Mouse (Mus musculus): ENCODE measurements around the gene Gm17359. TPM values are rescaled to one million over a fixed set of nuclear protein-coding genes. Genes with fewer than 3 reads are reported as not detected.

Gm17359 gene
- polyA plus RNA-seq, 1 experiment from 2014 or later = not detected

GRCm38 (mm10) chr3:79493064-79493463, 156.6 kb downstream of the Gm17359 start:
- no peaks in the 10 kb centered on the region for H3K9me3 ChIP-seq (replicated peaks)
- no peak overlapping the region for H3K9ac ChIP-seq
- H3K4me2 ChIP-seq = no peak overlapping the region
- H3K27ac ChIP-seq = no peak overlapping the region
- WGBS = 96% methylated on average over 10 of the region's 10 CpGs
- no peak for ATAC-seq
- H3K4me3 ChIP-seq = no peak overlapping the region
- H3K36me3 ChIP-seq (ENCODE audit: poor library complexity, severe bottlenecking) = peaks cover 62% of the 10 kb centered on the region
- no peaks in the 10 kb centered on the region for H3K4me1 ChIP-seq
- no peaks in the 10 kb centered on the region for H3K27me3 ChIP-seq

DNA sequence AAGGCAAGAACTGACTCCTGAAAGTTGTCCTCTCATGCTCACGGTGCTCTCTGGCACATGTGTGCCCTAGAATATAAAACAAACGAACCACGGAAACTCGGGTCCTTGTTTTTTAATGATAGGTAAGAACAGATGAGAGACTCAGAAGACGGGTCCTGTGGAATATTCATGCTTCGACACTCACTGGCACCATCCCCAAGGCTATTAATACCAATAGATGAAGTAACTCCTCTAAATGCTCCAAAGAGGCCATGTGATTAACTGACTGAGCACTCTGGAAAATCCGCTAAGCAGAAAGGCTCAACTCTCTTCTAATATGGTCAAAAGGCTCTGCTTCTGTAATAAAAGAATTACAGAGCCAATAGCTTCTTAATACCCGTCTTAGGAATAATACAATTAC, 157.6 kb downstream of the Gm17359 start:
- 78% methylated on average over 8 of the region's 8 CpGs for WGBS

DNA sequence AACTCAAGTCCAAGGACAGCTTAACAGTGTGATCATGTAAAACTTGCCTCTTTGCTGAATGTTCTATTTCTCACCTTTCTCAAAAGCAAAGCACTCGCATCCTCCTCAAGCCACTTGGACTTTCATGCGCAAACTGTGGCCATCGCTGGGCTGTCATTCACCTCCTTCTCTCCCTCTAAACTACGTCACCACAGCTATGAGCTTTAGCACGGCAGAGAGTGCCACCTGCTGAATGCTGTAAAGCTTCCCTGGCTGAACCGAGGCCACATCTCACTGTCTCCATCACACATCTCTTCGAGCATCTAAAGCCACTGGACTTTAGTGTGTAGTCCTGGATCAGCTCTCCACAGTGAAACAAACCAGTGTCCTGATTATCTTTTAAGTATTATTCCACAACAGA, 158.7 kb downstream of the Gm17359 start:
- 0 out of 2 replicates have a peak, but pooled peaks cover 1% of the 10 kb centered on the region for H3K4me1 ChIP-seq
- no peak overlapping the region for H3K4me3 ChIP-seq
- ATAC-seq = no peak
- H3K27me3 ChIP-seq = no peaks in the 10 kb centered on the region
- H3K4me2 ChIP-seq = no peak overlapping the region
- H3K36me3 ChIP-seq (ENCODE audit: poor library complexity, severe bottlenecking) = peaks cover 58% of the 10 kb centered on the region
- no peak overlapping the region for H3K9ac ChIP-seq
- no peaks in the 10 kb centered on the region for H3K9me3 ChIP-seq (replicated peaks)
- H3K27ac ChIP-seq = no peak overlapping the region
- WGBS = 76% methylated on average over 7 of the region's 7 CpGs

More for the DNA sequence above, 157.6 kb downstream of the Gm17359 start:
- no peak overlapping the region for H3K4me3 ChIP-seq
- H3K27me3 ChIP-seq = no peaks in the 10 kb centered on the region
- no peak overlapping the region for H3K4me2 ChIP-seq
- H3K9ac ChIP-seq = no peak overlapping the region
- H3K36me3 ChIP-seq (ENCODE audit: poor library complexity, severe bottlenecking) = peaks cover 56% of the 10 kb centered on the region
- H3K4me1 ChIP-seq = no peaks in the 10 kb centered on the region
- ATAC-seq = no peak
- H3K27ac ChIP-seq = no peak overlapping the region
- H3K9me3 ChIP-seq (replicated peaks) = no peaks in the 10 kb centered on the region

DNA sequence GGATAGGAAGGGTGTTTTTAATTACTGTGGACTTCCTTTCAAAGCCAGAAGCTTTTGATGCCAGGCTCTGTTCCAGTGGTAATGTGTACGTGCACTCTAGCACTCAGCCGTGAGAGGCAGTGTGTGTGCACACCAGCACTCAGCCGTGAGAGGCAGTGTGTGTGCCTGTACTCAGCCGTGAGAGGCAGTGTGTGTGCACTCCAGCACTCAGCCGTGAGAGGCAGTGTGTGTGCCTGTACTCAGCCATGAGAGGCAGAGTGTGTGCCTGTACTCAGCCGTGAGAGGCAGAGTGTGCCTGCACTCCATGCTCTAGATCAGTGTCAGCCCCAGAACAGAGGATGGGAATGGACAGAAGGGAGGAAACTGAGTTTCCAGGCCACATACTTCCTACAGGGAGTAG, 160.2 kb downstream of the Gm17359 start:
- 82% methylated on average over 6 of the region's 6 CpGs for WGBS
- no peaks in the 10 kb centered on the region for H3K9me3 ChIP-seq (replicated peaks)
- no peak overlapping the region for H3K9ac ChIP-seq
- no peak for ATAC-seq
- no peak overlapping the region for H3K27ac ChIP-seq
- H3K36me3 ChIP-seq (ENCODE audit: poor library complexity, severe bottlenecking) = peaks cover 50% of the 10 kb centered on the region
- no peaks in the 10 kb centered on the region for H3K27me3 ChIP-seq
- H3K4me1 ChIP-seq = peaks cover 5% of the 10 kb centered on the region; the same call in 1 of the 2 replicates
- H3K4me3 ChIP-seq = no peak overlapping the region
- H3K4me2 ChIP-seq = no peak overlapping the region

GRCm38 (mm10) chr3:79500279-79500678, 163.8 kb downstream of the Gm17359 start:
- ATAC-seq = peak; percentile 73
- H3K4me1 ChIP-seq = peaks cover 5% of the 10 kb centered on the region; the same call in 1 of the 2 replicates
- H3K27ac ChIP-seq = peak overlapping the region; percentile 21; the same call in 1 of the 2 replicates
- no peak overlapping the region for H3K4me3 ChIP-seq
- no peaks in the 10 kb centered on the region for H3K9me3 ChIP-seq (replicated peaks)
- H3K4me2 ChIP-seq = 0 out of 2 replicates have a peak overlapping the region, but pooled peaks have one; percentile 1
- no peaks in the 10 kb centered on the region for H3K27me3 ChIP-seq
- WGBS = 16% methylated on average over 10 of the region's 10 CpGs
- peaks cover 32% of the 10 kb centered on the region for H3K36me3 ChIP-seq (ENCODE audit: poor library complexity, severe bottlenecking)
- no peak overlapping the region for H3K9ac ChIP-seq

- Histone ChIP-seq H3K9me3 (replicated peaks) (no peaks in the 10 kb centered on the region), H3K9ac (no peak overlapping the region), H3K27ac (no peak overlapping the region), H3K4me1 (peaks cover 5% of the 10 kb centered on the region; the same call in 1 of the 2 replicates), H3K27me3 (no peaks in the 10 kb centered on the region), H3K4me2 (no peak overlapping the region), H3K4me3 (no peak overlapping the region), H3K36me3 (ENCODE audit: poor library complexity, severe bottlenecking) (peaks cover 33% of the 10 kb centered on the region)
- 69% methylated on average over 2 of the region's 2 CpGs for WGBS
- ATAC-seq = no peak
These were observed 164.8 kb downstream of the Gm17359 start for GRCm38 (mm10) chr3:79501166-79501728.

Other genes starting within 250 kb of the Gm17359 start
- 7.5 and 7.7 TPM in 2 replicates for gene Rapgef2, start 50.1 kb upstream of the Gm17359 start, polyA plus RNA-seq (2015; fragmentation: Nextera tagmentation; extraction: Ambion mirVana)
- 3.4 and 4.4 TPM in 2 replicates for gene Fnip2, start 231.1 kb downstream of the Gm17359 start, polyA plus RNA-seq (2015; fragmentation: Nextera tagmentation; extraction: Ambion mirVana)